Mouse (Mus musculus) lung, postnatal 14 days (tissue): ENCODE measurements around the gene Wdr62.
A peak's percentile ranks its signal among the peaks of the same experiment; 100 is the strongest.

Source experiments
- DNase-seq: peaks from one replicate; pipeline ENCODE4 v3.0.0; 2021

The Wdr62 gene

DNA sequence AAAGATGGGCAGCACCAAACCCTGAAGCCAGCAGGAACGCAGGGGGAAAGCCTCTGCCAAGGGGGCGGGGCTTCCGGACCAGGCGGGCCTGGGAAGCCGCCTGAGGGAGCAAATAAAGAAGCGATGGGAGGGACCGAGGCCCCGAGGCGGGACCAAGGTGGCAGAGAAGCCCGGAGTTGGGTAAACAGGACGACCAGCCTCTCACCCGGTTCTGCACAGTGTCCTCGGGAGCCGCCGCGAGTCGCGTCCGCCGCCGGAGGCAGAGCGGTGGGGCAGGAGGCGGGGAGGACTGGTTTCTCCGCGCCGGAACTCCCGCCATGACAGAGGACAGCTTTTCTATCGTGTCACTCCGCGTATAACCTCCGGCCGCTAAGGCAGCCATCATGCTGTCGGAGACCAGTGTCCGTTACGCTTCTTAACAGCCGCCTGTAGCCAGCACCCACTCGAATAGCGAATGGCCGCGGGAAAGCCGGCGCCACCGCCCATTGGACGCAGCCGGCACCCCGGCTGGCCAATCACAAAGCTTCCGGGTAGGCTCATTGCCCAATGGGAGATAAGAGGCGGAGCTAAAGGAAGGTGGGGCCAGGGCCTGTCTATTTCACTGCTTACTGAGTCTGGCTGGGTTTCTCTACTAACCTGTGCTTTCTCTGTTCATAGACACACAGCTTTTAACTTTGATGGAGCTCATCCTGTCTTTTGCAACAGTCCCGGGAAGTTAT, at the start of gene Wdr62, which contains the start of gene Thap8:
TSS of gene Wdr62 (minus strand) at position 469 of the 719 bp plus-strand sequence.
TSS of gene Thap8 (plus strand) at position 144 of the 719 bp plus-strand sequence.
- DNase-seq, result peak; percentile 93

DNA sequence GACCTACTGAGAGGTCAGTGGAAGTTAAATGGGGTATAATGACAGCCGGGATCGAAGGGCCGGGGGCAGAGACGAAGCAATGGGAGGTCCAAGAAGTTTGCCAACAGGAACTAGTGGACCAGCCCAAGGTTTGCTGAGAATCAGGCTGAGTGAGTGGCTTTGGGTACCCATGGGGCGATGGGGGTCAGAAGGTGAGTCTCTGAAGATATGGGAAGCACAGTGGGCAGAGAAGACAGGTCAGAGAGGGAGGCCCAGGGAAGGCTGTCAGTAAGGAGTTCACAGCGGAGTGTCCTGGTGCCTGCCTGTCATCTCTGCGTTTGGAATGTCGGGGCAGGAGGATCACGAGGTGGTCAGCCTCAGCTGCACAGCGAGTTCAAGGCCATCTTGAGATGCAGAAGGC, 48.2 kb upstream of the Wdr62 start:
- DNase-seq, result no peak

DNA sequence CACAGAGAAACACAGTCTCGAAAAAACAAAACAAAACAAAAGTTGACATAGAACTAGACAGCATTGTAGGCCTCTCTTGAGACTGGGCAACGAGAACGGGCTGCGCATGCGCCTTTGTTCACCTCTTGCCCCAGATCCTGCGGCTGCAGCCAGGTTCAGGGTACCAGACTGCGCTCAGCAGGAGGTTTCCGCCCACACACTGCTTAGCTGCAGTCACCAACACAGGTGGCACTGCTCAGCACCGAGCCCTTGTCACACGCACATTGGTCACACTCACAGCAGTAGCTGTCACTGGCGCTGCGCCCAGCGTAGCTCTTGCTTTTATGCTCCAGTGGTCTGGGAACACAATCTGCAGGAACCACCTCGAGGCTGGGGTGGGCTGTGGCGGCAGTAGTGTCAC, 46.9 kb upstream of the Wdr62 start:
- peak; percentile 50 for DNase-seq

DNA sequence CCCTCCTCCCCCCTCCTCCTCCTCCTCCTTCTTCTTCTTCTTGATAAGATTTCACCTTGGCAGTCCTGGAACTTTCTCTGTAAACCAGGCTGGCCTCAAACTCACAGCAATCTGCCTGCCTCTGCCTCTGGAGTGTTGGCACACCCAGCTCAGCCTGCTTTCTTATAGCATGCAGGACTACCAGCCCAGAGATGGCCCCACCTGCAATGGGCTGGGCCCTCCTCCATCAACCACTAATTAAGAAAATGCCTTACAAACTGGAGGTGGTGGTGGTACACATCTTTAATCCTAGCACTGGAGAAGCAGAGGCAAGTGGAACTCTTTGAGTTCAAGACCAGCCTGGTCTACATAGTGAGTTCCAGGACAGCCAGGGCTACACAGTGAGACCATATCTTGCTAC, 46.2 kb upstream of the Wdr62 start:
- no peak for DNase-seq

DNA sequence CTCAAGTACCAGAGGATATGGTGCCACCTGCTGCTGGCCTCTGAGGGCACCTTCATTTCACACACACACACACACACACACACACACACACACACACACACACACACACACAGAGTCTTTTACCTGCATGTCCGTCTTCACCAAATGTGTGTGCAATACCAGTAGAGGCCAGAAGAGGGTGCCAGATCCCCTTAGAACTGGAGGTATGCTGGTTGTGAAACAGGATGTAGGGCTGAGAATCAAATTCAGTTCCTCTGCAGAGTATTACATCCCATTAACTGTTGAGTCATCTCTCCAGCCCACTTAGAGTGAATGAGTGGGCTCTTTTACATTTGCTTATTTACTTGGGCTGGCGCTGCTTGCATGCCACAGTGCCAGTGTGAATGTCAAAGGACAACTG, 45.1 kb upstream of the Wdr62 start:
- DNase-seq, result peak; percentile 51

DNA sequence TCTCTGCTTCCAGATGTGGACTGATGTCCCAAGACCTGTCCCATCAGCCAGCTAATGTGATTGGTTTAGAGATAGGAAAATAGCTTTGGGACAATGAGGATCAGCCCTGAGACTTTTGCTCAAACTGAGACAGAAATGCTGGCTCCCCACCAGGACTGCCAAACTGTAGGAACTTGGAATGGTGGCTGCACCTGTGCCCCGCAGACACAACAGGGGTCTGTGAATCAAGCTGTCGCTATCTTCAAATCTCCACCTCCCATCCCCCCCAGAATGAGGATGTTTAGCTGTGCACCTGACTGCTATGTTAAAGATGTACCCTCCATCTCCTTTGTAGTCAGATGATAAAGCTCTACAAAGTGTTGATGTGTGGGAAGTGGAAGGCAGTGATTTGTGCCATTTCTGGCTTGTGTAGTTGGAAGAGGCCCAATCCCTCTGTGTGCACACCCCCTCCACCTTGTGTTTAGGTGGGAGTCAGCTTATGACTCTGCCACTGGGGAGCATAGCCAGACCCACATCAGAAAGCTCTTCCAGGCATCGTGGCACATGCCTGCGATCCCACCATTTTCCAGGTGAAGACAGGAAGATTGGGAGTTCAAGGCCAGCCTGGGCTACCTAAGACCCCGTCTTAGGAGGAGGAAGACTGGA, 44.2 kb upstream of the Wdr62 start:
- no peak for DNase-seq

DNA sequence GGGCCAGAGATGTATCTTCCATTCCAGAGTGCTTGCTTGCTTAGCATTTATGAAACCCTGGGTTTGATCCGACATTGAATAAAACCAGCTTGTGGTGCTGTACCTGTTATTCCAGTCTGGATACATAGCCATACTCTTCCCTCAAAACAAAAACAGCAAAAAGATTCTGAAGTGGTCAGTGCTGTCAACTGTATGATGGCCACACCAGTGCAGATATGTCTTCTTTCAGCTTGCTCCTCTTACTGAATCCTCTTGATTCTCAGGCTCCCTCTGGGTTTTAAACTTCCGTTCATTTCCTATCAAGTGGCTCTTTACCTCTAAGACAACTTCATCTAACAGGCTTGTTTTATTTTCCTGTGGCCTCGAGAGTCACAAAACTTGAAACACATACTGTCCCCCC, 43.6 kb upstream of the Wdr62 start, which contains the start of gene Sdhaf1:
TSS of gene Sdhaf1 (minus strand) at position 101 of the 400 bp plus-strand sequence.
- DNase-seq, result no peak

DNA sequence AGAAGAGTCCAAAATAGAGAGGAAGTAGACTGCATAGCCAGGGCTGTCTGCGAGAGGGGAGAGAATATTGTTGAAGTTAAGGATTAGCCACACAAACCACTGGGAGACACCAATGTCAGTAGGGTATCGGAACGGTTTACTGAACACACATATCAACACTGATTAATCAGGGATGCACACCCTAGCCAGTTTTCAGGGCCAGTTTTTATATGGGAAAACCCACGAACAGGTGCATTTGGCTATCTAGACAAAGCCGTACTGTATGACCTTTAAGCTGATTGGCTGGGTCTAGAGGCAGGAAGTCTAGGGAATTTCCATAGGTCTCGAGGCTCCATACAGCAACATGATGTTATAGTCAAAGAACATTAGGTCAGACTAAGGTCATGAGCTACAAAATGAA, 42.6 kb upstream of the Wdr62 start:
- no peak for DNase-seq

DNA sequence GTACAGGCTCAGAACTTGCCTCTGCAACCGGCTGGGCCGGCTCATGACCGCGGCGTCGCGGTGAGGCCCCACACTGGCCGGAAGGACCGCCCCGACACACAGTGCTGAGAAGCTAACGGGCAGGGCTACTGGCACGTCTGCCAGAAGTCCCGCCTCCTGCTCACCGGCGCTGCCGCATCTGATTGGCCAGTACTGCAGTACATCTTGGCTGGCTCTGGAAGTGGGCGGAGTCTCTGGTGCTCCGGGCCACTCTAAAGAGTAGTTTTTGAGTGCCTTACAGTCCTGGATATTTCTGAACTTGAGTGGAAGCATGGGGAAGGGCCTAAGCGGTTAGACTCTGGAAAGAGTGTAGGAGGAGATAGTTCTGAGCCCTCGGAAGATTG, 42.1 kb upstream of the Wdr62 start:
- DNase-seq, result peak; percentile 98

DNA sequence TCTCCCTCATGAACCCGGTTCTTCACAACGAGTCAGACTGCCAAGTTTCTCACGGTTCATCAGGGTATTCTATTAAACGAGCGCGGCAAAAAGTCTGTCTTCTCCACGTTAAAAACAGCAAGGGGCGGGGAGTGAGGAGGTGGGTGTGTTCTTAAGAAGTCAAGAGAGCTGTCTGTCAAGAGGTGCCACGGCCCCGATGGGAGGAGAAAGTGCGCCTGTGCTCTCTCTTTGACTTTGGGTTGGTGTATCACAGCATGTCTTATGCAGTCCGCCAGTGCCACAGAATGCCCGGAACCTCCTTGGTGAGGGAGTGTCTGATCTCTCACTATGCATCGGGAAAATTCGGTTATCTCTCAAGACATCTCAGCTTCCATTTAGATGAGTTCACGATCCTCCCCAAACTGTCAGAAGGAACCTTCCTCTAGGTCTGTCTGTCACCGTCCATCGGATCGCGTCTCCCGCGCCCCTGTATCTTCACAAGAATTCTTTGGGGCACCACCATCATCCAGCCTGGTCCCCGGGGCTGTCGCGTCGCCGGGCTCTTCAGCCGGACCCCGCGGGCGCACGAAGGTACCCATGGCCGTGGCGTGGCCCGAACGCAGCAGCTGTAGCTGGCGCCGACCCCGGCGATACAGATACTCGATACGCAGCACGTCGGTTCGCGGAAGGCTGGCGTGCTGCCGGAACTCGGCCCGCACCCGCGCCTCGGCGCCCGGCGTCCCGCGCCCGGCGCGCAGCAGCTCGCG, 41.5 kb upstream of the Wdr62 start, which contains the start of gene E130208F15Rik:
TSS of gene E130208F15Rik (plus strand) at position 202 of the 746 bp plus-strand sequence.
- DNase-seq, result peak; percentile 69

DNA sequence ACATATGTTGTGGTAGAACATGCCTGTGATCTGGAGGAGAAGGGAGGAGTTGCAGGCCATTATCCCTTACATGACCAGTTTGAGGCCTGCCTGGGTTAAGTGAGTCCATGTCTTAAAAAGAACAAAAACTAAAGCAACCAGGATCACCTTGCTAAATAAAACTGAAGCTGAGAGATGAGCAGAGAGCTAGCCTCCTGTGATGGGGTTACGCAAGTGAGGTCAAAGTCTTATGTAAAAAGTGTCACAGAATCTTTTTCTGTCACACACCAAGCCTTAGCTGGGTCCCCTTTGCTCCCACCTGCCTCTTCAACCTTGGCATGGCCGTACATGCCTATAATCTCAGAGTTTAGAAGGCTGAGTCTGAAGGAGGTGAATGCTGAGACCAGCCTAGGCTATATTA, 40.7 kb upstream of the Wdr62 start:
- DNase-seq, result no peak

DNA sequence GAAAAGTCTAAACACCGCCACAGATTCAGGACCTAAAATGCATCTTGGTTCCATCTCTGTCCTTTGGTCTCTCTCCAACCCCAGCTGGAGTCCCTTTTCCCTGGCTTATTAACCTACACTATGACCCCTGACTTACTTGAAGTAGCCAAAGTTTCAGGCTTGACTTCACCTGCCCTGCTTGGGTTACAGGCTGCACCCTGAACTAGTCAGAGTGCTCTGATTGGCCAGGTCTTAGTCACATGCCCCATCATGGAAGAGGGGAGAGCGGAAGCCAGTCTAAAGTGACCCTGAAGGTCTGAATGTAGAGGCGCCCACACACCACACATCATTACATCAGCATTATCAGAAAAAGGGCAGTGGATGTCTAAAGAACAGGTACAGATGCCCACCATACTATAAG, 37.9 kb upstream of the Wdr62 start:
- no peak for DNase-seq

DNA sequence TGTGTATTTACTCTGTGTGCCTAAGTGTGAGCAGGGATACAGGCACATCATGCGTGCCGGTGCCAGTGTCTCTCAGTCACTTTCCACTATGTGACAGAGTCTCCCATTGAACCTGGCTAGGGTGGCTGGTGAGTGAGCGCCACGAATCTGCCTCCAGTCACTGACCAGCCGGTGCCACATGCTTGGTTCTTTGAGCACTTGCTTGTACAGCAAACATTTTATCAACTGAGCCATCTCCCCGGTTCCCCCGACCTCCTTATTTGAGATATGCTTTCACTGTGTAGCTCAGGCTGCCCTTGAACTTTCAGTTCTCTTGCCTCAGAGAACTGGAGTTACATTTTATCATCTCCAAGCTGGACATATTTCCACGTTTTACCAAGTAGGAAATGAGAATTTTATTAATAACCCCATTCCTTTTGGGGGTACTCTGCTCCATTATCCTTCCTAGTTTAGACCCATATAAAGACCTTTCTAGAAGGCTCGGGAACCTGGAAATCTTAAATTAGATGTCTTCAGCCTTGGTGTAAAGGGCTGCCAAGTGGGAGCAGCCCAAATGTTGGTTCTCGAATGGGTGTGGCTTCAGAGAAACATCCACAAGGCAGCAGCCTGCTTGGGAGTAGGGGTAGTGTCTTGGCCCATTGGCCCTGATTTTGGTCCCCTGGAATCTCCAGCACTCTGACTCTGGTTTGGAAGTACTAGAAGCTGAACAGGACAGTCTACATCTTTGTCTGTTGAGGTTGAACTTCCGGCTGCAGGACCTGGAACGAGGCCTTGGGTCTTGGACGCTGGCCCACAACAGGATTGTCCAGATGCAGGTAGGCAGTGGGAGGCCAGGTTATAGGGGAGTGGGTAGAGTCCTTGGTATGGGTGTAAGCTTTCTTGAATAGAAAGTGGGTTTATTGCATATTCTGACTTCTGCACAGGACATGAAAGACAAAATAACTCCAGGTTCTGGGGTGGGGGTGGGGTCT, 35.6 kb upstream of the Wdr62 start:
- DNase-seq, result no peak

DNA sequence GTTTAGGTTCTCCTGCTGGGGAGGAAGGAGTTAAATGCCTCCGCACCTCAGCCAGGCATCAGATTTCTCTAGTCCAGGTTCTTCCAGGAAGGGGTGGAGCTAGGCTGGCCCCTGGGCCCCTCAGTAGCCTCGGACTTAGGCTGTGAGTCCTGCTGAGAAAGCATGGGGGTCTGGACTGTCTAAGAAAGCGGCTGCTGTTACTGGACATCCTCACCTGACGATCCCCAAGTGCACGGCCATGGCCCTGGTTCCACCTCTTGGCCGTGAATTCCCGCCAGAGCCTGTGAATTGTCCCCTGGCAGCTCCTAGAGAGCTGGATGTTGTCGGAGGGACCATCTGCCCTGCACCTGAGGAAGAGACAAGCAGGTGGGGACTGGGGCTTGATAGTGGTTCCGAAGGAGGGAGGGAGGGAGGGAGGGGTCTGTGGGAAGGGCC, 34.5 kb upstream of the Wdr62 start, which contains the start of gene Syne4:
TSS of gene Syne4 (plus strand) at position 87 of the 435 bp plus-strand sequence.
- DNase-seq, result no peak

DNA sequence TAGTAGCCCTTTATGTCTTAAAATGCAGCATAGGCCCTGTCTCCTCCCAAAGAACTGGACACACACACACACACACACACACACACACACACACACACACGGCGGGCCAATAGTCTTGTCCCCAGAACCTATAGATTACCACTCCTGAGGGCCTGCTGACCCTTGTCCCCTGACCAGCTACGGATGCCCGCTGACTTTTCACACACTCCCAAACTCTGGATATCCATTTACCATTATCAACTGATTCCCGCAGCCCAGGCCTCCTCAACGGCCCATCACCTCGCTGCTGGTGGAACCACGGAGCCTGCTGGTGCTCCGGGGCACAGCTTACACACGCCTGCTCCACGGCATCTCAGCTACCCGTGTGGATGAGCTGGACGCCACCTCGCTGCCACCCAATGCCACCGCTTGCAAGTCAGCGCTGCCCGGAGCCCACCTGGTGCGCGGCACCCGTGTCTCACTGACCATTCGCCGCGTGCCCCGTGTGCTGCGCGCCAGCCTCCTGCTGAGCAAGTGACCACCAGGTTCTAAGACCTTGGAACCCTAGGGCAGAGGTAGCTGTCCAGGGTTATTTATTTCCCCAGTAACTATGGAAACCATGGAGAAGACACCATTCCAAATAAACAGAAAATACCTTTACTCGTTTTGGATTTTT, 33.6 kb upstream of the Wdr62 start:
- no peak for DNase-seq

DNA sequence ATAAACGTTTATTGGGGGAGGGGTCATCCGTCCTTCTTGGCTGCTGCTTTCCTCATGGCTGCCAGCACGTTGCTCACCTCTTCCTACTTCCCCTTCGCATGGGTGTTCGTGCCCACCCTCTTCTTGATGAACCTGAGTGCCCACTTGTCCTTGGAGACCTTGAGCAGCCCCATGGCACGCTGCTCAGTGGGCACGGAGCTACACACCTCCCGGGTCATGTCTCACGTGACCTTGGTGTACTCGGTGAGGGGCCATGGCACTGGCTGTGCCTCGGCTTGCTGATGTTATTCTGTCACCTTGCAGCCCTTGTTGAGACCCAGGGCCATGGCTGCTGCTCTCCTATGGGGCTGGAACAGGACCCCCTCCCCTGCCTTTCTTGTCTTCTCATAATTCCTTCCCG, 29.9 kb upstream of the Wdr62 start:
- DNase-seq, result no peak

DNA sequence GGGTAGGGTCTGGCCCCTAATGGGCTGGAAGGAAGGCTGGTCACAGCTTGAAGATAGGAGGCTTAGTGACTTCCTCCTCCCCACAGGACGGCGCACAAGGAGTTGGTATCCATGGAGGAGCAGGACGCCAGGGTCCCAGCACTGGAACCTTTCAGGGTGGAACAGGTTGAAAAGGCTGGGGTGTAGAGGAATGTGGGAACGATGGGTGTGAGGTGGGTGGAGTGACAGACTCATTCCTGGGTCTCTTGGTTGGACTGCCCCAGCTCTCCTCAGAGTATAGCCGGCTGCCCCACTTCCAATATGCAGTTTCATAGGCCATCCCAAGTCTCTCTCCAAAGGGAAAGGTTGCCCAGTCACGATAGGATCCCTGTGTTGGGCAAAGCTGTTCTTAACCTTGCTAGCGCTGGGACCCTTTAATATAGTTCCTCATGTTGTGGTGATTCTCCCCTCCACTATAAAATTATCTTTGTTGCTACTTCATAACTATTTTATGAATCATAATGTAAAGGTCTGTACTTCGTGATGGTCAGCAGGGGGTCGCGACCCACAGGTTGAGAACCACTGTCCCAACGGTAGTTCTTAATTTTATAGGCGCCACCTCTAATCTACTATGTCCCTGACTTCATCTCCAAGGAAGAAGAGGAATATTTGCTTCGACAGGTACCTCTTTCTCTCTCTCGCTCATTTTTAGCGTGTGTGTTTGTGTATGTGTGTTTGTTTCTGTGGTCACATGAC, 29.3 kb upstream of the Wdr62 start:
- no peak for DNase-seq

DNA sequence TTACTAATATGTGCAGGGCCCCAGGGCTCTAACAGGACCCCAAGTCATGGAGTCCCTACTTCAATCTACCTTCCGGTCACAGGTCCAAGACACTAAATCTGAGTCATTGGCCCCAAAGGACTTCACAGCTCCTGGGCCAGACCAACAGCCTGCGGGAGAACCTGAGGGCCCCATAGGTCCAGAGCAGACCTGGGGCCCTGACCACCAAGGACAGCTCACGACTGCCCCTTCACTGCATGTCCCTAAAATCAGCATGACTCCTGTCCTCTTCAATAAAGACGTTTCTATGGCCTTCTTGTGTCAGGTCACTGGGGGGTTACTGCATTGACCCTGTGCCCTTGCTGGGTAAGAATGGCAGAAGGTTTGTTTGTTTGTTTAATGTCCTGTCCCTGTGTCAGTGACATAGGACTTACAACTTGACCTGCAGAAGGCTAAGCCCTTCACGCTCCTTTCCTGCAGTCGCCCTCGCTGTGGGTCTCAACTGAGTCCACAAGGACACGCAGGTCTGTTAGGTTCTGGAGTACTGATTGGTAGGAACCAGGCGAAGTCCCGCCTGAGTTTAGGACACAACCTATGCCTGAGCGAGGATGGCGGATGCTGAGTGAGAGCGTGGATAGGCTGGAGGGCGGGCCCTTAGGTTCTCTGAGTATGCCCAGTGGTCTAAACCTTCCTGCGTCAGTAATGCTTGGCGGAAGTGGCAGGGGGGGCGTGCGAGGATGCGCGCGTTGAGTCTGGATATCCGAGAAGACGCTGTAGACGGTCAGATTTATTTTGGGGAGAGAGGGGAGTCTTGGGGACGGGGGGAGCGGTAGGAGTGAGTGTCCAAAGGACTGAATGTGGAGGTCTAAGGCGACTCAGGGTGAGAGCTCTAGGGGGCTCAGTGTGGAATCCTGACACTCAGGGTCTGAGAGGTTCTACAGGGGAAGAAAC, 28.1 kb upstream of the Wdr62 start, which contains the start of gene Alkbh6:
TSS of gene Alkbh6 (plus strand) at position 642 of the 930 bp plus-strand sequence.
- peak; percentile 91 for DNase-seq

DNA sequence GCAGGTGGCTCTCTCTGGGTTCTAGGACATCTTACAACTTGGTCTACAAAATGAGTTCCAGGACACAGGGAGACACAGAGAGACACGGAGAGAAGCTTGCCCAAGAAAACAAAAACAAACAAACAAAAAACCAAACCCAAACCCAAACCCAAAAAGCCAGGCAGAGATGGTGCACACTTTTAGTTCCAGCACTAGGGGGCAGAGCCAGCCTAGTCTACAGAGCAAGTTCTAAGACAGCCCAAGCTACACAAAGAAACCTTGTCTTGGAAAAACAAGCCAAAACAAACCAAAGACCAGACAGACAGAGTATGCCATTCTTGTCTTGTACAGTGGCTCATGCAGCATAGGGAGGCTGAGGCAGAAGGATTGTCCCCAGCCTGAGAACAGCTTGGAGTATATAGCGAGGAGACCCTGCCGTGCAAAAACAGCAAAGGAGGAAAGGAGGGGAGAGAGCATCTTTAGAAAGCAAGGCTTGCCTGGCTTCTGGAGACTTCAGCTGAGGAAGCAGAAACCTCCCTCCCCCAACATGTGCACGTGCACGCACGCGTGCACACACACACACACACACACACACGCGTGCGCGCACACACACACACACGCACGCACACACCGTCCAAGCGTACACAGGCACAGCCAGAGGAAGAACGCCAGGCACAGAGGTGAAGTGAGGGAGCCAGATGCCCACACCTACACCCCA, 26.0 kb upstream of the Wdr62 start:
- no peak for DNase-seq
